Mouse (Mus musculus): Measurements from ENCODE around the gene Gm37240.

- TF ChIP-seq CTCF (IDR thresholded peaks at IDR 0.05; ENCODE audit: low read depth, low read length) (no peak), POLR2A (IDR thresholded peaks at IDR 0.05; ENCODE audit: borderline replicate concordance, low read depth, low read length) (no peak)
Measured at GRCm38 (mm10) chr3:85850079-85850478, 37.2 kb downstream of the Gm37240 start.

All from bone marrow macrophage, adult 2 months (primary cell).